Mouse (Mus musculus) brain, embryonic 14.5 days (tissue): ENCODE results near the gene Ncf2.

Experiments
- CTCF ChIP-seq: fragments of 200-500 bp; IDR thresholded peaks from 2 replicates; pipeline ENCODE4 v1.5.1; 2012; ENCODE audit warnings: inconsistent platforms, mild to moderate bottlenecking, moderate library complexity, borderline replicate concordance; ENCODE audit not compliant: insufficient read depth, insufficient read length; ENCODE audit errors: extremely low read depth
- POLR2A ChIP-seq: fragments of 200-500 bp; IDR thresholded peaks from 2 replicates; pipeline ENCODE4 v1.6.1; 2012; ENCODE audit warnings: mild to moderate bottlenecking, inconsistent platforms, borderline replicate concordance; ENCODE audit not compliant: poor library complexity, insufficient read depth, insufficient read length, severe bottlenecking; ENCODE audit errors: extremely low read depth

DNA sequence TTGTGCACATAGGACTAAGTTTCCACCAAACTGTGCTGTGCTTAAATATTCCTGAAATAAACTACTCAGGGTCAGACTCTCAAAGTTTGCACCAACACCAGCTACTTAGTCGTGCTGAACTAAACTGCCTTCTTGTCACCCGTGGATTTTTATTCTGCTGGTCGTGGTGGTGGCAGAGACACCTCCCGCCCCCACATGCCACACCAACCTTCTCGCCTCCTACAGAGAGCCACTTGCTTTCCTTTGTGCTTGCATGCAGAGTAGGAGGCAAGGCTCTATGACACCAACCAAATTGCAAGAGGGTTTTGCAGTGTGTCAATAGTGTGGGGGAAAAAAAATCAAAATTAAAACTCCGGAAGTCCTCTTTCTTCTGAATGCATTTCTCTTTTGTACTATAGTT, 19.6 kb downstream of the Ncf2 start:
- no peak for TF ChIP-seq CTCF
- no peak for TF ChIP-seq POLR2A
